11 mouse cellular contexts compared by ENCODE assay signal in the genomic region with DNA sequence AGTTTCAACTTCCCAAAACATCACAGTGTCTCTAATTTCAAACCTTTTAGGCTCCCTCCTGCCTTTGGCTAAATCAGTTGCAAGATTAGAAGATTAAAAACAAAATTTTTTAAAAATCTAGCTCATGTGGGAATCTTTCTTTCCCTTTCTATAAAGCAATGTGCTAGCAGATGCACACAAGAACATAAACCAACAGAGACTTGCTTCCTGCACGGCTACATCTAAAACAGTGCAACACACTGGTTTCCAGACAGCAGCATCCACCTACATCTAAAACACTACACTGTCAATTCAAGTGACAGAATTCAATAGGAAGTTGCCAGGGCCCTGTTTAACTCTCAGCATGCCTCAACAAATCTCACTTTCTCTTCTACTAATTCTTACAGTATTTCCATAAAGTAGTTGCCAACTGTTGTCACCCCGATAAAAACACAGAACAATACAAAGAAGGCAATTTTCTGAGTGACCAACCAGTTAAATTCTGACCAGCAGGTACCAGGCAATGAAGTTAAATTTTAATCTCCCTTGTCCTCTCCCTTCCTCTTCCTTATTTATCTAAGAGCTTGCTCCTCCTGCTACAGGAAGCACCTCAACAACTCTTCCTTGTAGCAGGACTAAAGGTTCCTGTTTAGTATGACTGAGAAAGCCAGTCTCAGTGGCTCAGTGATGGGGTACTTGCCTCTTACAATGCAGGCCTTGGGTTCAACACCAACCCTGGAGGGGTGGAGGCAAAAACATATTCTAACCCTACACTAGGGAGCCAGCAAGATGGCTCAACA. TPM values are rescaled to one million over a fixed set of nuclear protein-coding genes. Genes with fewer than 3 reads are reported as not detected.
DNase-seq lines count a peak whose midpoint lies in the region; ATAC-seq and TF ChIP-seq lines count a peak whose summit lies in the region.
"Had no signal": no experiment of that assay in that cellular context is flagged by ENCODE, and none has a peak within 500 bp of the region (broad histone marks: within the 10 kb centered on the region; RNA-seq: fewer than 3 reads in every experiment).

No protein-coding gene starts in this region.

- intact Hi-C loops in left cerebral cortex, adult 2 months (cut with DNase I): no loop called here
- intact Hi-C loops in left cerebral cortex, postnatal 14 days (cut with DNase I): no loop called here

- H3K27ac ChIP-seq in left cerebral cortex, adult 2 months: peak overlapping the region; percentile 19; the same call in 1 of the 2 replicates
- peak overlapping the region; percentile 64 for H3K27ac ChIP-seq in bone marrow macrophage, adult 2 months (ENCODE audit: insufficient read depth, low read depth, low read length)
- H3K27ac ChIP-seq: embryonic facial prominence, embryonic 12.5 days; forebrain, embryonic 10.5 days; midbrain, embryonic 12.5 days had no signal

- TF ChIP-seq POLR2A in bone marrow macrophage, adult 2 months (IDR thresholded peaks at IDR 0.05; ENCODE audit: borderline replicate concordance, low read depth, low read length): no peak

- H3K4me1 ChIP-seq in bone marrow macrophage, adult 2 months (ENCODE audit: control insufficient read depth, insufficient read depth, low read length): peaks cover 30% of the 10 kb centered on the region
- H3K4me1 ChIP-seq: forebrain, embryonic 10.5 days; midbrain, embryonic 12.5 days had no signal

- no peak overlapping the region for H3K4me3 ChIP-seq in left cerebral cortex, adult 2 months
- H3K4me3 ChIP-seq in bone marrow macrophage, adult 2 months (ENCODE audit: insufficient read depth, low read length): no peak overlapping the region
- H3K4me3 ChIP-seq: embryonic facial prominence, embryonic 12.5 days; forebrain, embryonic 10.5 days; midbrain, embryonic 12.5 days had no signal

- no peak for DNase-seq in left cerebral cortex, adult 2 months (ENCODE audit: extremely low spot score in 1 of 2, low spot score in 2 of 2)
- DNase-seq in left cerebral cortex, adult 18-20 months (ENCODE audit: low spot score in 2 of 2): no peak
- peak; percentile 56 for DNase-seq in naive thymus-derived CD4-positive, alpha-beta T cell, adult 2 months (ENCODE audit: low read depth)
- no peak for DNase-seq in left cerebral cortex, adult 11 months (ENCODE audit: low spot score)
- DNase-seq in left cerebral cortex, postnatal 14 days (ENCODE audit: low spot score in 2 of 2): no peak
- DNase-seq: cerebellum, postnatal 14 days had no signal

- peak; percentile 39 for ATAC-seq in CD4-positive, CD25-positive, alpha-beta regulatory T cell, adult 4 months

- no peak for TF ChIP-seq CTCF in left cerebral cortex, adult 2 months (IDR thresholded peaks at IDR 0.05)
- no peak for TF ChIP-seq CTCF in bone marrow macrophage, adult 2 months (IDR thresholded peaks at IDR 0.05; ENCODE audit: low read depth, low read length)

RNA-seq across cellular contexts. Expression of a gene that starts 35.5 kb away (rescaled TPM):
- total RNA-seq in left cerebral cortex, adult 2 months (2021): 10 to 100 TPM; 71.2 to 75.8 TPM
- 10 to 100 TPM; 60.3 to 61.9 TPM for total RNA-seq in left cerebral cortex, adult 18-20 months (2021)
- 10 to 100 TPM; 41.0 to 78.2 TPM for polyA plus RNA-seq in CD4-positive, CD25-positive, alpha-beta regulatory T cell, adult 4 months (2017; shearing (Covaris generic))
- 62.6 and 66.0 TPM in 2 replicates for polyA plus RNA-seq in bone marrow macrophage, adult 2 months (2012; ENCODE audit: insufficient read depth, insufficient read length, missing spikeins)
- 10 to 100 TPM; 58.0 to 66.8 TPM for total RNA-seq in left cerebral cortex, postnatal 14 days (2021)
